Mouse (Mus musculus): Measurements from ENCODE around the gene Olfr27. TPM values are rescaled to one million over a fixed set of nuclear protein-coding genes. Genes with fewer than 3 reads are reported as not detected.

Gene Olfr27
- polyA plus RNA-seq (2012; rRNA removed): not detected in 2 replicates

DNA sequence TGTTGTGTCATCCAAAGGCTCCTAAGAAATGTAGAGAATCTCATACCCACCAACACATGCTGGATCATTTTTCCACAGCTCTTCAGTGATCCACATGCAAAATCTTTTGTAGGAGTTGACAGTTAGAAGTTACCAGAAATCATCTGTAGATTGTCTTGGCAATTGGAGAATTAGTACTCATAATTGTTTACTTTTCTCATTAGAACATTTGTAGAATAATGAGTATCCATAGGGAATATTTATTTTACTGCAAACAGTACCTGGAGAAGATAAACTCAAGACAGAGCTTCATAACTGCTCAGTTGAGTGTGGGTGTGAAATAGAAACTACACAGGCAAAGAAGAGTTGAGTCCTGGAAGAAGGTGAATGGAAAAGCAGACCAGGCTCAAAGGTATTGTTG lies at the start of gene Olfr27:
TSS of gene Olfr27 (plus strand) at position 301 of the 400 bp plus-strand sequence.
- no peaks in the 10 kb centered on the region for H3K4me1 ChIP-seq (ENCODE audit: control insufficient read depth, insufficient read depth, low read length)
- TF ChIP-seq CTCF (IDR thresholded peaks at IDR 0.05; ENCODE audit: extremely low read depth, insufficient read depth, low read length): no peak
- TF ChIP-seq POLR2A (IDR thresholded peaks at IDR 0.05; ENCODE audit: extremely low read depth, insufficient read depth, low read length): no peak

DNA sequence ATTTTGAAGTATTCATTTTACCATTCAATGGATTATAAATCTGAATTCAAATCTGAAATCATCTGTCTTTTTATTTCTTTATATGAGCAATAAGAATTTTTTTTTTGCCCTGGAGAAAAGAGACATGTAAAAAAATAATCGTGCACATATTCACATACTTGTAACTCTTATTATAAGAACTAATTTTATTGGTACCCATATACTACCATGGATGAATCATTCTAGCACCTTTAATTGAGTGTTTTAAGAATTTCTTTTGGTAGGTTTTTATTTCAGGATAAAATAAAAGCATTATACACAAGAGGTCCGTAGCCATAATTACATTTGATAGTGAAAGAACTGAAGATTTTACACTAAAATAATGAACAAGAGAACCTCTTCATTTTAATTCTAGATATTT lies 49.1 kb upstream of the Olfr27 start, which contains the start of gene Olfr938:
TSS of gene Olfr938 (minus strand) at position 101 of the 400 bp plus-strand sequence.
- Histone ChIP-seq H3K4me3 (ENCODE audit: insufficient read depth, low read length) (no peak within 1 kb of the TSS), H3K4me1 (ENCODE audit: control insufficient read depth, insufficient read depth, low read length) (no peaks in the 10 kb centered on the region), H3K27ac (ENCODE audit: insufficient read depth, low read length) (no peak within 1 kb of the TSS)
- no peak for TF ChIP-seq CTCF (IDR thresholded peaks at IDR 0.05; ENCODE audit: extremely low read depth, insufficient read depth, low read length)
- no peak for TF ChIP-seq POLR2A (IDR thresholded peaks at IDR 0.05; ENCODE audit: extremely low read depth, insufficient read depth, low read length)

More for the DNA sequence above, at the start of gene Olfr27:
- no peak within 1 kb of the TSS for H3K4me3 ChIP-seq (ENCODE audit: insufficient read depth, low read length)
- no peak within 1 kb of the TSS for H3K27ac ChIP-seq (ENCODE audit: insufficient read depth, low read length)

DNA sequence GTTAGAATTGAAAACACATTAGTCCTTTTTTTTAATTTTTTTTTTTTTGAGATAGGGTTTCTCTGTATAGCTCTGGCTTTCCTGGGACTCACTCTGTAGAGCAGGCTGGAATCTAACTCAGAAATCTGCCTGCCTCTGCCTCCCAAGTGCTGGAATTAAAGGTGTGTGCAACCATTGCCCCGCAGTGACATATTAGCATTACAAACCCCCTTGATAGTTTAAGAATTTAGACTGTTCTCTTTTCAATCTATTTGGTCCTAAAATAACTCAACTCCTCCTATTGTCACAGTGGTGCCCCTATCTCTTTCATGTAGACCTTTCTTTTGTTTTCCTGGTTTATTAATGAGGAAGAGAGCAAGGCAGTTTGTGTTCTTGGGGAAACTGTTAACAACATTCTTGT lies 605 bp upstream of the Olfr27 start:
- Histone ChIP-seq H3K4me1 (ENCODE audit: control insufficient read depth, insufficient read depth, low read length) (no peaks in the 10 kb centered on the region), H3K27ac (ENCODE audit: insufficient read depth, low read length) (no peak overlapping the region), H3K4me3 (ENCODE audit: insufficient read depth, low read length) (no peak overlapping the region)
- no peak for TF ChIP-seq POLR2A (IDR thresholded peaks at IDR 0.05; ENCODE audit: extremely low read depth, insufficient read depth, low read length)
- TF ChIP-seq CTCF (IDR thresholded peaks at IDR 0.05; ENCODE audit: extremely low read depth, insufficient read depth, low read length): no peak

DNA sequence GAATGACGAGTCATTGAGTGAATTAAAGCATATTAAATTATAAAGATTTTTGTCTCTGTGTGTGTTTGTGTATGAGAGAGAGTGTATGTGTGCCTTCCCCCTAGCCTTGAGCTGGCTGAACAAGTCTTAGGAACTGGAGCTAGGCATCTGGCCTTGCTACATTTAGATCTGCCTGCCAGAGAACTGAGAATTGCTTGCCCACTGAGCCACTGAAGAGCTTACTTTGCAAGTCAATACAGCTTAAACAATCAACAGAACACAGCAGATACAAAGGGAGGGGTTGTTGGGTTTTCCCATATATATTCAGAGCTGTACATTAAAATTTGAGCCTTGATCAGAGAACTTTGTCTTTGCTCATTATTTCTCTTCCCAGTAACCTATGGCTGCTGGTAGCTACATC lies 24.5 kb downstream of the Olfr27 start:
- no peaks in the 10 kb centered on the region for H3K4me1 ChIP-seq (ENCODE audit: control insufficient read depth, insufficient read depth, low read length)
- no peak for TF ChIP-seq CTCF (IDR thresholded peaks at IDR 0.05; ENCODE audit: extremely low read depth, insufficient read depth, low read length)
- no peak for TF ChIP-seq POLR2A (IDR thresholded peaks at IDR 0.05; ENCODE audit: extremely low read depth, insufficient read depth, low read length)
- H3K4me3 ChIP-seq (ENCODE audit: insufficient read depth, low read length): no peak overlapping the region
- H3K27ac ChIP-seq (ENCODE audit: insufficient read depth, low read length): no peak overlapping the region

DNA sequence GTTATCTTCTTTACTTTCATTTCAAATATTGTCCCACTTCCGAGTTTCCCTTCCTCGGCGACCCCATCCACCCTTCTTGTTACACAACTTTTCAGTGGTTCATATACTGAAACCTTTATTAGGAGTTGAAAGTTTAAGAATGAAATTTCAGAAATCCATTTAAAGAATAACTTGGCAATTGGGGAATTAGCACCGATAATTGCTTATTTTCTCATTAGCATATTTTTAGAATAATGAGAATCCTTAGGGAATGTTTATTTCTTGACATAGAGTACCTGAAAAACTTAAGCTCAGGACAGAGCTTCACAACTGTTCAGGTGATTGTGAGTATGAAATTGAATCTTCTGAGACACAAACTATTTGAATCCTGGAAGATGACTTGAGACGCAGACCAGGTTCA lies 38.1 kb downstream of the Olfr27 start, which contains the start of gene Olfr943:
TSS of gene Olfr943 (plus strand) at position 301 of the 400 bp plus-strand sequence.
- Histone ChIP-seq H3K4me3 (ENCODE audit: insufficient read depth, low read length) (no peak within 1 kb of the TSS), H3K4me1 (ENCODE audit: control insufficient read depth, insufficient read depth, low read length) (no peaks in the 10 kb centered on the region), H3K27ac (ENCODE audit: insufficient read depth, low read length) (no peak within 1 kb of the TSS)
- no peak for TF ChIP-seq CTCF (IDR thresholded peaks at IDR 0.05; ENCODE audit: extremely low read depth, insufficient read depth, low read length)

Other genes starting within 250 kb of the Olfr27 start
- not detected in 2 replicates for gene Olfr930, start 198.3 kb upstream of the Olfr27 start, polyA plus RNA-seq (2012; rRNA removed)
- not detected in 2 replicates for gene Olfr933, start 155.8 kb upstream of the Olfr27 start, polyA plus RNA-seq (2012; rRNA removed)
- not detected in 2 replicates for gene Olfr934, start 139.8 kb upstream of the Olfr27 start, polyA plus RNA-seq (2012; rRNA removed)
- not detected in 2 replicates for gene Olfr935, start 128.4 kb upstream of the Olfr27 start, polyA plus RNA-seq (2012; rRNA removed)
- not detected in 2 replicates for gene Olfr146, start 104.8 kb upstream of the Olfr27 start, polyA plus RNA-seq (2012; rRNA removed)
- gene Olfr937, start 63.2 kb upstream of the Olfr27 start, polyA plus RNA-seq (2012; rRNA removed): not detected in 2 replicates
- not detected in 2 replicates for gene Olfr938, start 49.2 kb upstream of the Olfr27 start, polyA plus RNA-seq (2012; rRNA removed)
- gene Olfr943, start 38.2 kb downstream of the Olfr27 start, polyA plus RNA-seq (2012; rRNA removed): not detected in 2 replicates
- not detected in 2 replicates for gene Olfr944, start 73.8 kb downstream of the Olfr27 start, polyA plus RNA-seq (2012; rRNA removed)
- gene Olfr1537, start 121.9 kb downstream of the Olfr27 start, polyA plus RNA-seq (2012; rRNA removed): not detected in 2 replicates
- not detected in 2 replicates for gene Olfr945, start 148.7 kb downstream of the Olfr27 start, polyA plus RNA-seq (2012; rRNA removed)
- gene Olfr948, start 197.9 kb downstream of the Olfr27 start, polyA plus RNA-seq (2012; rRNA removed): not detected in 2 replicates